Mouse (Mus musculus): Measurements from ENCODE around the gene Hmcn2. TPM values are rescaled to one million over a fixed set of nuclear protein-coding genes. Genes with fewer than 3 reads are reported as not detected.

The Hmcn2 gene
- polyA plus RNA-seq, 1 experiment from 2014 or later = 0.06 TPM

GRCm38 (mm10) chr2:31359316-31359715 lies 45.1 kb downstream of the Hmcn2 start:
- H3K27me3 ChIP-seq = 0 out of 2 replicates have a peak, but pooled peaks cover 4% of the 10 kb centered on the region
- no peak for ATAC-seq

GRCm38 (mm10) chr2:31367186-31367585 lies 53.0 kb downstream of the Hmcn2 start:
- no peak overlapping the region for H3K27ac ChIP-seq
- H3K36me3 ChIP-seq (ENCODE audit: poor library complexity, severe bottlenecking) = no peaks in the 10 kb centered on the region
- no peak overlapping the region for H3K9ac ChIP-seq
- WGBS = 84% methylated on average over 7 of the region's 7 CpGs
- 0 out of 2 replicates have a peak, but pooled peaks cover 4% of the 10 kb centered on the region for H3K27me3 ChIP-seq
- no peak overlapping the region for H3K4me2 ChIP-seq
- peaks cover 3% of the 10 kb centered on the region; the same call in 1 of the 2 replicates for H3K9me3 ChIP-seq (replicated peaks)
- H3K4me1 ChIP-seq = no peaks in the 10 kb centered on the region
- no peak overlapping the region for H3K4me3 ChIP-seq
- no peak for ATAC-seq

More at GRCm38 (mm10) chr2:31359316-31359715, 45.1 kb downstream of the Hmcn2 start:
- 77% methylated on average over 7 of the region's 7 CpGs for WGBS
- H3K4me2 ChIP-seq = no peak overlapping the region
- H3K4me3 ChIP-seq = no peak overlapping the region
- H3K27ac ChIP-seq = no peak overlapping the region
- no peaks in the 10 kb centered on the region for H3K9me3 ChIP-seq (replicated peaks)
- H3K36me3 ChIP-seq (ENCODE audit: poor library complexity, severe bottlenecking) = no peaks in the 10 kb centered on the region
- H3K4me1 ChIP-seq = no peaks in the 10 kb centered on the region
- H3K9ac ChIP-seq = no peak overlapping the region

DNA sequence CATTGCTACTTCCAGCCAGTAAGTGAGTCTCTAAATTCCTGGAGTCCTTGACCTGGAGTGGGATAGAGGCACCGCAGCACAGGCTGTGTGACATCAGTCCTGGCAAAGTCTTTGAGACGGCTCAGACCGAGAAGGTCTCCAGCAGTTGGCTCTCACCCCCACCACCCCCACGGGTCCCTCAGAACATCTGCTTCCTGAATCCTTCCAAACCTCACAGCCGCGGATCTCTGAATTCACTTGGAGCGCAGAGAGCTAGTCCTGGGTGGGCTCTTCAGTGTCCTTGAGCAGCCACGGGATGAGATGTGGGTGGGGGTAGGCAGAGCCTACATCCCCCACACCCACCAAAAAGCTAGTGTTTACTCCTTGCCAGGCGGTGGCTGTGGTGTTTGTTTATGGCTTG lies 57.2 kb downstream of the Hmcn2 start:
- no peak overlapping the region for H3K4me2 ChIP-seq
- no peak overlapping the region for H3K4me3 ChIP-seq
- WGBS = 89% methylated on average over 9 of the region's 9 CpGs
- no peaks in the 10 kb centered on the region for H3K36me3 ChIP-seq (ENCODE audit: poor library complexity, severe bottlenecking)
- no peak for ATAC-seq
- no peak overlapping the region for H3K9ac ChIP-seq
- H3K27me3 ChIP-seq = no peaks in the 10 kb centered on the region
- peaks cover 9% of the 10 kb centered on the region; the same call in 1 of the 2 replicates for H3K9me3 ChIP-seq (replicated peaks)
- no peaks in the 10 kb centered on the region for H3K4me1 ChIP-seq
- H3K27ac ChIP-seq = no peak overlapping the region

DNA sequence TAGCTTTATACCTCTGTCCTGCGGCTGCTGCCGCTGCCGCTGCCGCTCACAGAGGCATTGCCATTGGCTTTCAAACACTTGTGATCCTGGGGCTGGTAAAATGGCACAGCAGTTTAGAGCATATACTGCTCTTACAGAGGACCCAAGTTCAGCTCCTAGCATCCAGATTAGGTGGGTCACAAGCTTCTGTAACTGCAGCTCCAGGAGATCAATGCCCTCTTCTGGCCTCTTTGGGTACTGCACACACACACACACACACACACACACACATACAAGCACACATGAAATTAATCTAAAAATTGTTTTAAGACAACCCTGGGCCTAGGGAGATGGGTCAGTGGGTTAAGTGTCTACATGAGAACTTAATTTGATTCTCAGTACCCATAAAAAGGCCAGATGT lies 58.0 kb downstream of the Hmcn2 start:
- no peaks in the 10 kb centered on the region for H3K4me1 ChIP-seq
- no peaks in the 10 kb centered on the region for H3K27me3 ChIP-seq
- H3K4me3 ChIP-seq = no peak overlapping the region
- H3K9ac ChIP-seq = no peak overlapping the region
- peaks cover 9% of the 10 kb centered on the region; the same call in 1 of the 2 replicates for H3K9me3 ChIP-seq (replicated peaks)
- over 99% methylated on average over 4 of the region's 4 CpGs for WGBS
- no peak overlapping the region for H3K4me2 ChIP-seq
- H3K36me3 ChIP-seq (ENCODE audit: poor library complexity, severe bottlenecking) = no peaks in the 10 kb centered on the region
- H3K27ac ChIP-seq = no peak overlapping the region
- no peak for ATAC-seq

GRCm38 (mm10) chr2:31374415-31374814 lies 60.2 kb downstream of the Hmcn2 start:
- Histone ChIP-seq H3K9ac (no peak overlapping the region), H3K4me2 (no peak overlapping the region), H3K27me3 (no peaks in the 10 kb centered on the region), H3K36me3 (ENCODE audit: poor library complexity, severe bottlenecking) (no peaks in the 10 kb centered on the region), H3K4me1 (no peaks in the 10 kb centered on the region), H3K4me3 (no peak overlapping the region), H3K27ac (no peak overlapping the region), H3K9me3 (replicated peaks) (peaks cover 9% of the 10 kb centered on the region; the same call in 1 of the 2 replicates)
- ATAC-seq = no peak
- 81% methylated on average over 1 of the region's 1 CpGs for WGBS

GRCm38 (mm10) chr2:31376057-31376456 lies 61.8 kb downstream of the Hmcn2 start:
- no peak overlapping the region for H3K27ac ChIP-seq
- no peak overlapping the region for H3K4me2 ChIP-seq
- no peak overlapping the region for H3K9ac ChIP-seq
- H3K4me3 ChIP-seq = no peak overlapping the region
- no peaks in the 10 kb centered on the region for H3K4me1 ChIP-seq
- ATAC-seq = no peak
- no peaks in the 10 kb centered on the region for H3K36me3 ChIP-seq (ENCODE audit: poor library complexity, severe bottlenecking)
- H3K9me3 ChIP-seq (replicated peaks) = peaks cover 9% of the 10 kb centered on the region; the same call in 1 of the 2 replicates
- WGBS = 77% methylated on average over 3 of the region's 3 CpGs
- no peaks in the 10 kb centered on the region for H3K27me3 ChIP-seq

DNA sequence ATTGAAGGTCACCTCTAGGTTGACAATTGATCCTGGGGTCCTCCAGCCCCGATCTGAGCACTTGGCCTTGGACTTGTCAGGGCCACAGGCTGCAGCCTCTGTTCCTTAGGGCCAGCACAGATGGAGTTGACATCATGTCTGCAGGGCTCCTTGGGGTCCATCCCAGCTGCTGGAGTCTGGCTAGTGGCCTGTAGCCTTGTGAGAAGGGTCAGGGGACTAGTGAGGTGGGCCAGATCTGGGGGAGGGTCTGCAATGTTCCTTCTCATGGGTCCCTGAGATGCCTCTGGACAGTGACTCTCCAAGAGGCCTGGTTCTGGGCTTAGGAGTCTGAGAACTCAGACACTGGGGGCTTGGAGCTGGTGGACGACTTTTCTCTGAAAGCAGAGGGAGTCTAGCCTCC lies 63.3 kb downstream of the Hmcn2 start:
- no peak overlapping the region for H3K4me2 ChIP-seq
- H3K27me3 ChIP-seq = no peaks in the 10 kb centered on the region
- 70% methylated on average over 2 of the region's 2 CpGs for WGBS
- peaks cover 3% of the 10 kb centered on the region; the same call in 1 of the 2 replicates for H3K9me3 ChIP-seq (replicated peaks)
- no peak overlapping the region for H3K9ac ChIP-seq
- H3K36me3 ChIP-seq (ENCODE audit: poor library complexity, severe bottlenecking) = no peaks in the 10 kb centered on the region
- ATAC-seq = no peak
- H3K27ac ChIP-seq = no peak overlapping the region
- no peaks in the 10 kb centered on the region for H3K4me1 ChIP-seq
- H3K4me3 ChIP-seq = no peak overlapping the region

DNA sequence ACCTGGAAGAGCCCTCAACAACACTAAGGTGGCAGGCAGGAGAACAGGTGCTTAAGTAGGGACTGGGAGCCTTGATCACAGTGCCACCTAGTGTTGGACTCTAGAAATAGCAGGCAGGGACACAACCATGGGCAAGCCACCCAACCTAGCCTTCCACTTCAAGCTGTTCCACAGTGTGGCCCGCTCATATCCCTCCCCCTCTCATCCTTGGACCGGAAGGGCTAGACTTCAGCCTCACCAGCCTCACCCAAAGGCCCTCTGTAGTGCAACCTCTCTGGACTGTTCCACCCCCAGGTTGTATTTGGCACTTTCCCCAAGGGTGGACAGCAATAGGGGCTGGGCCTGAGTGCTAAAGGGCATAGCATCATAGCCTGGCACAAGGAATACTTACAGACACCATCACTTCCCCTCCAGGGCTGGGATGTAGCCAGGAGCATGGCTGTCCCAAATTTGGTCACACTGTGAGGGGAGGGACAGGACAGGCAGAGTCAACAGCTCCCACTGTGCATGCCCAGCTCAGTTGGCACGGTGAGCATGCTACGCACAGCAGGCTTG lies 67.2 kb downstream of the Hmcn2 start:
- no peaks in the 10 kb centered on the region for H3K36me3 ChIP-seq (ENCODE audit: poor library complexity, severe bottlenecking)
- 50% methylated on average over 4 of the region's 4 CpGs for WGBS
- H3K9ac ChIP-seq = no peak overlapping the region
- no peak overlapping the region for H3K4me3 ChIP-seq
- H3K4me1 ChIP-seq = no peaks in the 10 kb centered on the region
- no peak overlapping the region for H3K27ac ChIP-seq
- no peaks in the 10 kb centered on the region for H3K9me3 ChIP-seq (replicated peaks)
- H3K4me2 ChIP-seq = no peak overlapping the region
- no peak for ATAC-seq
- 0 out of 2 replicates have a peak, but pooled peaks cover 2% of the 10 kb centered on the region for H3K27me3 ChIP-seq

DNA sequence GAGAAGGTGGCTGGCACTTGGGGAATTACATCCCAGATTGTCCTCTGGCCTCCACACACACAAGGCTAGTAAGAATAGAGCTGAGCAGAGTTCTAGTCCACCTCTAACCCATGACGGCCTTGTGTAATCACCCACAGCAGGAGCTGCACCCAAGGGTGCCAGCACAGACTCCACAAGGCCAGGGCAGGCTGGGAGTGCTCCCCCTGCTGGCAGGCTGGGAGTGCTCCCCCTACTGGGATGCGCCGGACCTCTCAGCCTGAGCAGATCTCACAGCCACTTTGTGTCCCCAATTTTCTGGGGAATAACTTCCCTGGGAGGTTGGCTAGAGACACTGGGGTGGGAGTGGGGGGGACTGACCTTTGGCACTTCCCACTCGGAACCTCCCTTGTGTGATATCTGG lies 68.7 kb downstream of the Hmcn2 start:
- WGBS = 21% methylated on average over 4 of the region's 4 CpGs
- Histone ChIP-seq H3K4me2 (no peak overlapping the region), H3K27ac (no peak overlapping the region), H3K4me3 (no peak overlapping the region), H3K9ac (no peak overlapping the region), H3K9me3 (replicated peaks) (no peaks in the 10 kb centered on the region), H3K27me3 (0 out of 2 replicates have a peak, but pooled peaks cover 2% of the 10 kb centered on the region), H3K36me3 (ENCODE audit: poor library complexity, severe bottlenecking) (no peaks in the 10 kb centered on the region), H3K4me1 (no peaks in the 10 kb centered on the region)
- no peak for ATAC-seq

GRCm38 (mm10) chr2:31416968-31417367 lies 102.8 kb downstream of the Hmcn2 start:
- Histone ChIP-seq H3K27me3 (no peaks in the 10 kb centered on the region), H3K36me3 (ENCODE audit: poor library complexity, severe bottlenecking) (no peaks in the 10 kb centered on the region), H3K9ac (no peak overlapping the region), H3K4me1 (peaks cover 6% of the 10 kb centered on the region), H3K4me2 (no peak overlapping the region), H3K4me3 (no peak overlapping the region), H3K9me3 (replicated peaks) (no peaks in the 10 kb centered on the region), H3K27ac (no peak overlapping the region)
- no peak for ATAC-seq
- WGBS = 77% methylated on average over 9 of the region's 10 CpGs

GRCm38 (mm10) chr2:31418021-31418420 lies 103.8 kb downstream of the Hmcn2 start:
- Histone ChIP-seq H3K9ac (no peak overlapping the region), H3K4me2 (no peak overlapping the region), H3K27me3 (no peaks in the 10 kb centered on the region), H3K4me1 (peaks cover 6% of the 10 kb centered on the region), H3K36me3 (ENCODE audit: poor library complexity, severe bottlenecking) (no peaks in the 10 kb centered on the region), H3K27ac (no peak overlapping the region), H3K4me3 (no peak overlapping the region), H3K9me3 (replicated peaks) (no peaks in the 10 kb centered on the region)
- ATAC-seq = no peak
- WGBS = 78% methylated on average over 5 of the region's 5 CpGs

DNA sequence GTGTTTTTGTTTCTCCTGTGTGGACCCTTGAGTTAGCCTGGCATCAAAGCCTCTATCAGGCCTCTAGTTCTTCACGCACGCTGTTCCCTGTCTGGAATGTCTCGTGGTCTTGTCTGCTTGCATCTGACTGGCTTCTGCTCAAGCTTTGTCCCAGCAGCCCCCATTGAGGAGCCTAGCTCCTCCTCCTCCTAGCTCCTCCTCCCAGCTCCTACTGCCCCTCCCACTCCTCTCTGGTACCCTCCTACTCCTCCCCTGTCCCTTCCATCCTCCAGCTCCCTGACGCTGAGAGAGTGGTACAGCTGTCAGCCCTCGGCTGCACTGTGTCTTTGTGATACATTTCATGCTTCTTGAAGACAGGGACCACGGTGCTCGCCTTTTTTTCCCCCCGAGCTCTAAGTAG lies 104.4 kb downstream of the Hmcn2 start:
- Histone ChIP-seq H3K4me3 (no peak overlapping the region), H3K9ac (no peak overlapping the region), H3K4me1 (peaks cover 6% of the 10 kb centered on the region), H3K27me3 (no peaks in the 10 kb centered on the region), H3K9me3 (replicated peaks) (no peaks in the 10 kb centered on the region), H3K4me2 (no peak overlapping the region), H3K36me3 (ENCODE audit: poor library complexity, severe bottlenecking) (no peaks in the 10 kb centered on the region), H3K27ac (no peak overlapping the region)
- ATAC-seq = peak; percentile 58; the same call in 1 of the 2 replicates
- WGBS = 18% methylated on average over 8 of the region's 8 CpGs

GRCm38 (mm10) chr2:31420914-31421313 lies 106.7 kb downstream of the Hmcn2 start:
- H3K36me3 ChIP-seq (ENCODE audit: poor library complexity, severe bottlenecking) = no peaks in the 10 kb centered on the region
- H3K4me1 ChIP-seq = peaks cover 6% of the 10 kb centered on the region
- H3K4me3 ChIP-seq = no peak overlapping the region
- 82% methylated on average over 6 of the region's 6 CpGs for WGBS
- no peak overlapping the region for H3K9ac ChIP-seq
- no peak for ATAC-seq
- no peak overlapping the region for H3K27ac ChIP-seq
- no peak overlapping the region for H3K4me2 ChIP-seq
- no peaks in the 10 kb centered on the region for H3K9me3 ChIP-seq (replicated peaks)
- no peaks in the 10 kb centered on the region for H3K27me3 ChIP-seq

Data from forebrain, embryonic 13.5 days (tissue).